Mouse (Mus musculus) brain, embryonic 14.5 days (tissue): ENCODE data around the gene Nomo1. TPM values are rescaled to one million over a fixed set of nuclear protein-coding genes. Genes with fewer than 3 reads are reported as not detected.

Experiments used
- DNase-seq: peaks from one replicate; pipeline ENCODE4 v3.0.0-alpha.2; 2011; ENCODE audit warnings: low read depth
- CTCF ChIP-seq: fragments of 200-500 bp; IDR thresholded peaks from 2 replicates; pipeline ENCODE4 v1.5.1; 2012; ENCODE audit warnings: inconsistent platforms, mild to moderate bottlenecking, moderate library complexity, borderline replicate concordance; ENCODE audit not compliant: insufficient read depth, insufficient read length; ENCODE audit errors: extremely low read depth
- POLR2A ChIP-seq: fragments of 200-500 bp; IDR thresholded peaks from 2 replicates; pipeline ENCODE4 v1.6.1; 2012; ENCODE audit warnings: mild to moderate bottlenecking, inconsistent platforms, borderline replicate concordance; ENCODE audit not compliant: poor library complexity, insufficient read depth, insufficient read length, severe bottlenecking; ENCODE audit errors: extremely low read depth
- polyA plus RNA-seq: library from polyadenylated mRNA; depleted of rRNA; stranded (reverse); fragments of >200 nt; gene quantifications from 2 replicates; pipeline ENCODE4 v1.2.3, GENCODE M21; 2012

Nomo1 gene
- polyA plus RNA-seq, 1 experiment = 52.6 TPM

DNA sequence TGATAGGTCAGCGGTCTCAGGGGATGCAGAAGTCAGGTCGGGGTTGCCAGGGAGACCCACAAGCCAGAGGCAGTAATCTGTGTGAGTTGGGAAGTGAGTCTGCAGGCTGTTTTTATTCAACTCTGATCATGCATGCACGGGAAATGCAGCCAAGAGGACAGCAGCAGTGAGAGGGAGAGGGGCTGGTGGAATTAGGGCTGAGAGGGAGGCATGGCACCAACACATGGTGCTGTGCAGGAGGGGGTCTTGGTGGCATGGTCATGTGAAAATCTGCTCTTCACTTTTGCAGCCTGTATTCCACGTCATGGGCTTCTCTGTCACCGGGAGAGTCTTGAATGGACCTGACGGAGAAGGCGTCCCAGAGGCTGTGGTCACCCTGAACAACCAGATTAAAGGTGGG, 16.5 kb downstream of the Nomo1 start:
- DNase-seq = no peak

DNA sequence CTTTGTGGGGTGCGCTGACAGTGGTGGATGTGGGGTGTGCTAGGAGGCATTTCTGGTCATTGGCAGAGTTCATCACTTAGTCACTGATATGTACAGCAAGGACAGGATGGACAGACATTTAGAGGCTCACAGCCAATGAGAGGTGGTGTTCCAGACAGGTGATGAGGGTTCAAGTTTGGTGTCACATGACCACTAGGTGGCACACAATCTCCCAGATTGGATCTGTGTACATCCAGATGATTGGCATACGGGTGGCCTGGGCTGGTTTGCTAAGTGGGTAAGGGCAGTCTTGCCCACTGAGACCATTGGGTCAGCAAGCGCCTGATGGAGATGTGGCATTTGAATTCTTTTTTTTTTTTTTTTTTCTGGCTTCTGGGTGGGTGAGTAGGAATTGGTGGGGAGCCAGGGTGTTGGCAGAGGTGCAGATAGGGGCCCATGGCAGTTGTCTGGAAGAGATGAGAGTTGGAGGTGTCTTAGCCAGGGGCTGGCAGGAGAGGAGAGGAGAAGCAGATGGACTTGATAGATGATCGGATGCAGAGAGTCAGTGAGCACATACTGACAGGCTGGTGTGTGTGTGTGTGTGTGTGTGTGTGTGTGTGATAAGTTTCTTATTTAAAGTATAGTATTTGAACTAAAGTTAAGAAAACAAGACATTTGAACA, 18.8 kb downstream of the Nomo1 start:
- DNase-seq = peak; percentile 64
- no peak for TF ChIP-seq POLR2A
- TF ChIP-seq CTCF = peak; percentile 52; the same call in 1 of the 2 replicates

More for the DNA sequence above, 16.5 kb downstream of the Nomo1 start:
- TF ChIP-seq CTCF = no peak
- TF ChIP-seq POLR2A = no peak

DNA sequence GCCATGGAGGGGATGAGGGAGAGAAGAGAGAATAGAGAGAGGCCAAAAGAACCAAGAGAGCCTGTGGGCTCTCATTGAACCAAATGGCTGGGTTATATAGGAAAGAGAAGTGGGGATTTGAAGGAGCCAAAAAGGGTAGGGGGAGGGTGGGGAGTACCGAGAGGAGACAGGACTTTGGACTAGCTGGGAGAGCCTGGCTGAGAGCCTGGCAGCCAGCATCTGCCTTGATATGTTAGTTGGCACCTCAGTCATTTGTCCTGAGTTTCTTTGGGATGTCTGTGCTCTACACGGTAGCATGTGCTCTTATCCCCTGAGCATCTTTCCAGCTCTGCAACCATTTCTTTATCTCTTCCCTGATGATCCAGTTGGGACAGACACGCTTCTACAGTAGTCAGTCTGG, 20.1 kb downstream of the Nomo1 start:
- peak; percentile 40 for DNase-seq
- no peak for TF ChIP-seq CTCF
- no peak for TF ChIP-seq POLR2A

DNA sequence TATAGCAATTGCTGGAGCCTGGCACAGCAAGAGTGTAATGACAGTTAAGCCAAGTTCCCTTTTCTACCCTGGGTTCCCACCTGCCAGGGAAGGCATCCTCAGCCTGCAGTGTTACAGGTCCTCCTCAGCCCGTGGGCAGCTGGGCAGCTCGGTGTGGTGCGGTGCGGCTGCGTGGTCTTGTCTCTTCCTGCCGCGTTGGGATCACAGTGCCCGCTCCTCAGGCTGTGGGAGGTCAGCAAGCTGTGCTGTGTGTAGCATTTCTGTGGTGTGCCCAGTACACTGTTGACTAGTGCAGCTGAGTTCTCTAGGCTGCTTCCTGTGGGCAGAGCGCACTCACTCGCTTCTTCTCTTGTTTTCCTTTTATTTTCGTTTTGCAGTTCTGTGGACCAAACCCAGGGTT, 25.4 kb downstream of the Nomo1 start:
- no peak for DNase-seq
- TF ChIP-seq POLR2A = no peak
- TF ChIP-seq CTCF = no peak

DNA sequence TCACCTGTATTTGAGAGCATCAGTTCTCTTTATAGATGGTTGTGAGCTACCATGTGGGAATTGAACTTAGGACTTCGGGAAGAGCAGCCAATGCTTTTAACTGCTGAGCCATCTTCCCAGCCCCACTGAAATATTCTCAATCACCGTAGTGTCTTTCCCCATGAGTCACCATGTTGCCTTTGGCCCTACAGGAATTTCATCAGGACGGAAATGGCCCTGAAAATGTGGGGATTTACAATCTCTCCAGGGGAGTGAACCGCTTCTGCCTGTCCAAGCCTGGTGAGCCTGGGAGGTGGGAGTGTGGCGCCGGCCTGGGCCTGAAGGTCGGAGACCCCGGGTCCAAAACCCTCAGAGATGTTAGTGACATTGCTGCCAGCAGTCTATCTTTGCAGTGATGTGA, 27.2 kb downstream of the Nomo1 start:
- no peak for TF ChIP-seq POLR2A
- DNase-seq = no peak

DNA sequence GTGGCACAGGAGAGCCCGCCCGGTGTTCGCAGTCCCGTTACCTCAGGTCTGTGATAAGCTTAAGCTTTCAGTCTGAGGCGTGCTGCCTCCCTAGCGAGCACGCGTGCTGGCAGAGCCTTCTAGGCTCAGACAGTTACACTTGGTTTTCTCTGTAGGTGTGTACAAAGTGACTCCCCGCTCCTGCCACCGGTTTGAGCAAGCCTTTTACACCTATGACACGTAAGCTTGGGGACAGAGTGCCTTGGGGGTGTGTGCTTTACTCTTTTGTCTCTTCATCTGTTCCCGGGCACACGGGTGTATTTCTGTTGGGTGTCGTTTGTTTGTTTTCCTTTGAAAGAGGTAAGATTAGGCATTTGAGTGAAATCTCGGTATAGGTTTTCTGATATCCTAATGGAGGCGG, 28.1 kb downstream of the Nomo1 start:
- no peak for TF ChIP-seq POLR2A
- TF ChIP-seq CTCF = no peak
- no peak for DNase-seq

DNA sequence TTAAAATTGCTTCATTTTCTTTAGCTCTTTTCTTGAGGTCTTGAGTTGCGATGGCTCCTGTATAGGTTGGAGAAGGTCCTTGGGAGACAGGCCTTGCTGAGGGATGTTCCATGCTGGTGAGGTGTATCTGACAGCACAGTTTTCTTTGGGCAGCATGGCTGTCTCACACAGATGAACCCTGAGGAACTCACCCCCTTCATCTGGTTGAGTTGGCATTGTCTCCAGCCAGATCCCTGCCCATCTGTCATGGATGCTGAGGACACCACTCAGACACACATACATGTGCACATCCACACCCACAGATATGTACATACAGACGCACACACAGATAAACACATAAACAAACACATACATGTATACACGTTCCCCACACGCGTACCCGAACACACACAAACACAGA, 29.8 kb downstream of the Nomo1 start:
- no peak for TF ChIP-seq CTCF
- no peak for TF ChIP-seq POLR2A
- no peak for DNase-seq

DNA sequence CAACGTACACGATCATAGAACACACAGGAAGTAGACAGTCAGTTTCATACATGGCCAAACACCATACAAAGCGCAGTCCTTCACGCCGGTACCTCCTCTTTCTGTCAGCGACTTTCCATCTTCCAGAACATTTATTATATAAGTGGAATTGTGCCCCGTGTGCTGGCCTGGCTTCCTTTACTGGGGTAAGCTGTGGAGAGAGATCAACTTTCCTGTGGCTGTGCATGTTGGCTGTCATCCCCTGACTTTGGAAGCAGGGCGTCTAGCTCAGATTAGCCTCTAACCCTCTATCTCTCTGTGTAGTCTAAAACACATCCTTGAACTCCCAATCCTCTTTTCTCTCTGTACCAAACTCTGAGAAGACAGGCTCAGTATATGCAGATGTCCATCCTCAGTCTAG, 35.3 kb downstream of the Nomo1 start:
- no peak for DNase-seq
- TF ChIP-seq CTCF (no peak), POLR2A (no peak)

DNA sequence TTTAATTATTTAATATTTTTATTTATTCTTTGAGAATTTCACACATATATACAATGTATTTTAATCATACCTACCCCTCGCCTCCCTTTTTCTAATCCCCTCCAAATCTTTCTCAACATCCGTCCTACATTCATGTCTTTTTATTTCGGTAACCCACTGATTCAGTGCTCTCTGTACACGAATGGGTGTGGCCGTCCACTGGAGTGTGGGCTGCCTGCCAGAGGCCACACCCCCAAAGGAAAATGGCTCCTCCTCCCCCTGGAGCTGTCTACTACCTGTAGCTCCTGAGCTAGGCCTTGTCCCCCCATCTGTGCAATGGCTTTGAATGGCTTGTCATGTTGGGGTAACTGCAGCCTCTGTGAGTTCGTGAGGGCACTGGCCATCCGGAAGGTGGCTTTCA, 43.3 kb downstream of the Nomo1 start:
- DNase-seq = no peak
- TF ChIP-seq CTCF (no peak), POLR2A (no peak)

DNA sequence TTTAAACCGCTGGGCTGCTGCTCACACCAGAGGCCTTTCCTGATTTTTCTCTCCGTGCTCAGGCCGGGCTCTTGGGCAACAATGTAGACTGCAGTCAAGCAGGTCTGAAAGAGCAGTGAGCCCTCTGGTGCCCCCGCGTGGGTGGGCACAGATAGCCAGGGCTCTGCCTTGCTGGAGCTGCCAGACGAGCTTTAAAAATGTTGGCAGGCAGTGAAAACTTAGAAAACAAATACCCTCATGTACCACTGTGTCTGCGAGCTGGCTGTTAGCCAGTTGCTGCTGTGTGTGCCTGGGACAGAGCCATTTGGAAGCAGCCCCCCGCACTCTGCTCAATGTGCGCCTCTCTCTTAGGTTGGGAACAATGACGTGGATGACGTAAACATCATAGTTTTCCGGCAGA, 44.2 kb downstream of the Nomo1 start:
- peak; percentile 86 for DNase-seq
- TF ChIP-seq POLR2A = no peak
- 0 out of 2 replicates have a peak, but pooled peaks have one; percentile 7 for TF ChIP-seq CTCF

DNA sequence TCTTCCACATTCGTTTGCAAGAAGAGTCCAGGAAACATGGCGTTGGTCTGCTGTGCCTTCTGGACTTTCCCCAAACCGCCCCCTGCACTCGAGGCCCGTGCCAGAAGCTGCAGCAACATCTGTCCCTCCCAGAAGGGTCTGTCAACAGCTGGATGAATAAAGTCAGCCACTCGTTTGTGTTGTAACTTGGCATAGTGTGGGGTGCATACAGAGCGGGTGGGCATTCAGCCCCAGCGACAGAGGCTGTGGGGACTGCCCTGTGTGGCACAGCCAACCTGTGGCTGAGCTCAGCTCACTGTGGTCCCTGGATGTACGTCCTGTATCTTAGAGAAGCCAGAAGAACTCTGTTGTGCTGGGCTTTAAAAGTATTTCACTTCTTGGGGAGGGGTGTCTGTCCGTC, 50.5 kb downstream of the Nomo1 start:
- DNase-seq = no peak
- TF ChIP-seq POLR2A (no peak), CTCF (no peak)

DNA sequence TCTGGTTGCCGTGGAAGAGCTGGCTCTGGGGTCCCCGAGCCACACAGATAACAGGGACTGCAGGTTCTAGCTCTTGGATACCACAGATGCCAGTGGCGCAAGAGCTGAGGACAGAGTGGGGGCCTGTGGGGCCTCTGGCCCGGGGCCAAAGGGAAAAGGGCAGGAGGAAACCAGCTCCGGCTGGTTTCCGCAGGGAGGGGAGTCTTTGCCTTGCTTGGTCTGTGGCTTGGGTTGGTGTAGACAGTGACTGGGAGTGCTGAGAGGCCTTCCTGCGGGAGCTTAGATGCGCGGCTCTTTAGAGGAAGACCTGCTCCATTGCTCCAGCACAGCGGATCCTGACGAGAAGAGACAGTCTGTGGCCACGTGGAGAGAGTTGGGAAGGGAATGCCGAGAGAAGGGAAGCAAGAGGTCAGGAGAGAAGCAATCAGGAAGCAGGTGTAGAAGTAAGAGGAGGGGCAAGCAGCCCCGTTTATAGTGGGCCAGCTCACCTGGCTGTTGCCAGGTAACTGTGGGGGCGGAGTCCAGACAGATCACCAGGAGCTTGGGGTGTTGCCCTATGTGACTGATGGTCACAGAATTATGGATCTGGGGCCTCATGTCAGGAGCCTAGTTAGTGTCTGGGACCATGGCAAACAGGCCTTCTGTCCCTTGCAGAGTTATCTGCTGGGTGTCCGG, 51.5 kb downstream of the Nomo1 start:
- DNase-seq = no peak
- TF ChIP-seq CTCF (no peak), POLR2A (no peak)

DNA sequence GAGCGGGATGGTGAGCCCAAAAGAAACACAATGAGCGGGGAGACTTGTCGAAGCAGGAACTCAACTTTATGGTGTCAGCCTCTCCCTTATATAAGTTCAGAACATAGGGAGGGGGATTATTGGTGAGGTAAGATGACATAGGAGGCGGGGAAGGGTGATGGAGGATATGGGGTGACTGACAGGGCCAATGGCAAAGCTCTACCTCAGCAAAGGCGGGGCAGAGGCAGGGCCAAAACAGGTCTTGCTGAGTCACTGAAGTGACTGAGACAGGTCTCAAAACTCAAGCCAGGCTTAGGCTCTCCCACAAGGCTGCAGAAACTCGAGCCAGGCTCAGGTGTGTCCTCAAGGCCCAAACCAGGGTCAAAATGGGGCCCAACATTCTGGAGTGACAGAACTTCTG, 52.9 kb downstream of the Nomo1 start:
- no peak for DNase-seq
- TF ChIP-seq CTCF (no peak), POLR2A (no peak)
